Mouse (Mus musculus): ENCODE results near the gene Acp5.

The Acp5 gene

DNA sequence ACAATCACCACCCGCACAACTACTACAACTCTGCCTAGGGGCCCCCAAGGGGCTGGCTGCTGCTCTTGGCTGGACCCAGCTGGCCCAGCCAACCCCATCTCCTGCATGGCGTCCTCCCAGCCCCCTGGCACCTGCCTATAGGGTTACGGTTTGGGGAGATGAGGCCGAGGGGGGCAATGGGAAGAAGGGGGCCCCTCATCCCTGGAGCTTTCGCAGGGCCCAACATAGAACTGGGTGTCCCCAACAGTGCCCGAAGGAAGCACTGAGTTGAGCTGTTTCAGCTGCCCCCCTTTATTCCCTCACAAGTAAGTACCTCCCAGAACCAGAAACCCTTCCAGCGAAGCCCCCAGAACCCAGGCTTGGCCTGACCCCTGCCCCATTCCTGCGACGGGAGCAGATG lies 27.3 kb downstream of the Acp5 start:
- DNase-seq (ENCODE audit: inconsistent age in 2 of 2, low spot score in 1 of 2) = no peak

DNA sequence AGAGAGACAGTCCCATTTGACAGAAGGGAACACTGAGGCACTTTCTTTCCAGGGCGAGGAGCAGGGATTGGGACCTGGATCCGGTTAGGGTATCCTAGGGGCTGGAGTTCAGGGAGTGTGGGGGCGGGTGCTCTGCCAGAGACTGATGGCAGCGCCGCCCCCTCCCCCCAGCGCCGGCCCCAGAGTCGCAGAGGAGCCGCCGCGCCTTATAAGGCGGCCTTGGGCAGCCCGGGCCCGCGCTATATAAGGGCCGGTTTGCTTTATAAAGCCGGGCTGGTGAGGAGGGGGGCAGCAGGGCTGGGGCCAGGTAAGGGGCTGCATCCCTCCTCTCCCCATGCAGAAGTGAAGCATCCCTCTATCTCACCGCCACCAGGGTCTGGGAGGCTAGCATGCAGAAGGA lies 35.6 kb downstream of the Acp5 start:
- no peak for DNase-seq (ENCODE audit: inconsistent age in 2 of 2, low spot score in 1 of 2)

DNA sequence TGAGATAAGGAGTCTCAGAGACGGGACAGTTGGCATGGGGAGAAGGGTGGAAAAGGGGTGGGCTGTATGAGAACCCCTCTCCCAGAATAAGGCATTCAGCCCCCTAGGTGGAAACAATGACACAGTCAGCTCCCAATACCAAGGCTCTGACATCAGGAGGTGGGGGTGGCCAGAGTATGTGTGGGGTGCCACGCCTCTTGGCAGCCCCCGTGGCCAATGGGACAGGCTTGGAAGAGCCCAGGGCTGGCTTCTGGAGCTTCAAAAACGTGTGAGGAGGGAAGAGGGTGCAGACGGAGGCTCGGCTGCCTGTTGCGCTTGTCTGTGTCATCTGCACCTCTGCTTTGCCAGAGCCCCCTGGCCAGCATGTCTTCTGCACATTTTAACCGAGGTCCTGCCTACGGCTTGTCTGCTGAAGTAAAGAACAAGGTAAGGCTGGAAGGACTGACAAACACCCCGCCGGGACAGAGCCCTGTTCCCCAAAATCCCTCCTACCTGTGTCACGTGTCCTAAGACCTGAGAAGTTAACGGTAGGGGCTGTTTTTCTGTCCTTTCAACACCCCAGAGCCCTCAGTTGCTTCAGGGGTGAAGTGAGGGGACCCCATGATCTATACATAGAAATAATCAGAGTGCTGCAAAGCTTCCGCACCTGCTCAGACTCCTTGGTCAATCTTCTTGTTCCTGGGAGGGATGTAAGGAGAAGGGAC lies 36.4 kb downstream of the Acp5 start, which contains the start of gene Cnn1:
Gene Cnn1 (plus strand): TSS at position 224 of the 704 bp plus-strand sequence.
- peak in 1 of 2 experiments; percentile 43 for DNase-seq (ENCODE audit: inconsistent age in 2 of 2, low spot score in 1 of 2)

DNA sequence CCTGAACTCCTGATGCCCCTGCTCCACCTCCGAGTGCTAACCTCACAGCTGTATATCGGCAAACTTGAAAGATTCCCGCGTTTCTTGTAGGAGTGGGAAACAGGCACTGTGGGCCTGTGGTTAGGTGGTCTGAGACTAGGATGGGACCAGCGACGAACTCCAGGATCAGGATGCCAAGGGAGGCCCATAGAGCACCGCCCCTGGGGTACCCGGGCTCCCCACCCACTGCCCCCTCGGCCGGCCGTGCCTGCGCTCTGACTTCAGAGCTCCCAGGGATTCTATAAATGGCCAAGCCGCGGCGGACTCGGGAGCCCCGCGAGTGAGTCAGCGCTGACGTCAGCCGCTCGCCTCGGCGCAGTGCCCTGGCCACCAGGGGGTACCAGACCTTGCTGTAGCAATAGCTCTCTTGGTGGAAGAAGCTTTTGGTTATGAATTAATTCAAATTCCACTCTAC lies 39.6 kb downstream of the Acp5 start:
- DNase-seq (ENCODE audit: inconsistent age in 2 of 2, low spot score in 1 of 2) = peak; percentile 89 to 96

DNA sequence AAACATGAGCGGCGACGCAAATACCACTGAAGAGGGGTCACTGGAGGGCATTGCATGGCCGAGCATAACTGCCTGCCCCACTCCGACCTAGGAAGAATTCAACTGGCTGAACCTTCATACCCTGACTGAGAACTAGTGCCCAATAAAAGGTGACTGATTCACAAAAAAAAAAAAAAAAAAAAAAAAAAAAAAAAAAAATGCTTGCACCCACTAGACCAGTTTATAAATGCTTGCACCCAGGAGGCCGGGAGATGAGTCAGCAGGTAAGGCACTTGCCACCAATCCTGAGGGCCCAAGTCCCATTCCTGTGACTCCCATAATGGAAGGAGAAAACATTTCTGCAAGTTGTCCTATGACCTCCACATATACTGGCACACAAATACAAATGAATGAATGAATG lies 42.8 kb downstream of the Acp5 start:
- no peak for DNase-seq (ENCODE audit: inconsistent age in 2 of 2, low spot score in 1 of 2)

DNA sequence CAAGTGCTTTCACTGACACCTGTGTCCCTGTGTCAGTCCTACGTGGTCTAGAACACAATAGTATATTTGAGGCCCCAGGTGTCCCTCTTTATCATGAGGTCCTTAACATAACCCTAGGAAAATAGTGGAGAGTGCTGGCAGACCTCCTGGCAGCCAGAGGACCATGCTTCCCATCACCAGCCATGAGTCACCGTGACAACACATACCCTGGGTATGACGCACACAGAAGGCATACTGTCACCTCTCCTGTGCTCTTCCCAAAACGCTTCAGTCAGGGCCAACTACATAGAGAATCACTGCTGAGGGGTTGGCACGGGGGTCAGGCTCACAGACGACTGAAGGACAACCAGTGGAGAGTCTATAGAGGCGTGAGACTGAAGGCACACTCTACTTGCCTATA lies 45.5 kb downstream of the Acp5 start:
- peak; percentile 74 to 81 for DNase-seq (ENCODE audit: inconsistent age in 2 of 2, low spot score in 1 of 2)

DNA sequence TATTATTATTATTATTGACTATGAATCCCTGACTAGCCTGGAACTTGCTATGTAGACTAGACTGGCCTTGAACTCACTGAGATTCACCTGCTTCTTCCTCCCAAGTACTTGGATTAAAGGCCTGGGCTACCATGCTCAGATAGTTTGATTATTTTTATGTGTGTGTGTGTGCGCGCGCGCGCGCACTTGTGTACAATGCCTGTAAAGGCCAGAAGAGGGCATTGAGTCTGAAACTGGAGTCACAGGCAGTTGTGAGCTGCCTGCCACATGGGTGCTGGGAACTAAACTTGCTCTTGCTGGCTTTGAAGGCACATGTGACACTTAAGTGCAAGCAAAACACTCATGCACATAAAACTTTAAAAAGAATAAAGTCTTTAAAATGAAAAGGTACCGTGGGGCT lies 46.2 kb downstream of the Acp5 start:
- no peak for DNase-seq (ENCODE audit: inconsistent age in 2 of 2, low spot score in 1 of 2)

DNA sequence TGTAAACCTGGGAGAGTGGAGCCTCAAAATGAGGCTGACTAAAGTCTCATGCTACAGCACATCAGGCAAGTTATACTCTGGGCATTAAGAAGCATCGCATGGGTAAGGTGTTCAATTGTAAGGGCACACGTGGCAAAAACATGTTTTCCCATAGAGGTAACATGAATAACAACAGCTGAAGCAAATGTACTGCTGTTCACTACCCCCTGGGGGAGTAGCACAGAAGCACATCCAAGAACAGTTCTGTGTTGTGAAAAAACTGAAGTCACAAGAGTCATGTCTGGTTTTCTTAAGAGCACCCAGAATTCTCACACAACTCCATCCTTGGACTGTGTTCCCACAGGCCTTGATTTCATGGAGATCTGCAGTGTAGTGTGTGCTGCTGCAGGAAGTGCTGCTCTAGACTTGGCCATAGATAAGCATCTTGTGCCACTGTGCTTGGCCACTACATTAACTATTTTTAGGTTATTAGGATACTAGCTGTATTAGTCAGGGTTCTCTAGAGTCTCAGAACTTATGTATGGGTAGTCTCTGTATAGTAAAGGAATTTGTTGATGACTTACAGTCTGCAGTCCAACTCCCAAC lies 48.4 kb downstream of the Acp5 start:
- no peak for DNase-seq (ENCODE audit: inconsistent age in 2 of 2, low spot score in 1 of 2)

DNA sequence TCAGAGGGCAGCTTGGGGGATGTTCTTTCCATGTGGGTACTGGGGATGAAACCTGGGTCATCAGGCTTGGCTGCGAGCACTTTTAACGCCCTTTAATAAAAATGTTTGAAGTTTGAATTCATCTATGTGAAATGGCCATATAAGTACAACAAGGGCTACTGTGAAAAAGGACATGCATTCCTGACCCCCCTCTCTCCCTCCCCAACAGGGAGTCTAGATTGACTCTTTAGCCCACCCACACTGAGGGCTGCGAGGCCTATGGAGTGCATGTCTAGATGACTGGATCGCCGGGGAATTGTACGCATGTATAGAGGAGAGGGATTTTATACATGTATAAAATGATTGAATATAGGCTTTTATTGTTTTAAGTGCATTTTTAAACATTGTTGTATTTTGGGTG lies 49.5 kb downstream of the Acp5 start:
- no peak for DNase-seq (ENCODE audit: inconsistent age in 2 of 2, low spot score in 1 of 2)

DNA sequence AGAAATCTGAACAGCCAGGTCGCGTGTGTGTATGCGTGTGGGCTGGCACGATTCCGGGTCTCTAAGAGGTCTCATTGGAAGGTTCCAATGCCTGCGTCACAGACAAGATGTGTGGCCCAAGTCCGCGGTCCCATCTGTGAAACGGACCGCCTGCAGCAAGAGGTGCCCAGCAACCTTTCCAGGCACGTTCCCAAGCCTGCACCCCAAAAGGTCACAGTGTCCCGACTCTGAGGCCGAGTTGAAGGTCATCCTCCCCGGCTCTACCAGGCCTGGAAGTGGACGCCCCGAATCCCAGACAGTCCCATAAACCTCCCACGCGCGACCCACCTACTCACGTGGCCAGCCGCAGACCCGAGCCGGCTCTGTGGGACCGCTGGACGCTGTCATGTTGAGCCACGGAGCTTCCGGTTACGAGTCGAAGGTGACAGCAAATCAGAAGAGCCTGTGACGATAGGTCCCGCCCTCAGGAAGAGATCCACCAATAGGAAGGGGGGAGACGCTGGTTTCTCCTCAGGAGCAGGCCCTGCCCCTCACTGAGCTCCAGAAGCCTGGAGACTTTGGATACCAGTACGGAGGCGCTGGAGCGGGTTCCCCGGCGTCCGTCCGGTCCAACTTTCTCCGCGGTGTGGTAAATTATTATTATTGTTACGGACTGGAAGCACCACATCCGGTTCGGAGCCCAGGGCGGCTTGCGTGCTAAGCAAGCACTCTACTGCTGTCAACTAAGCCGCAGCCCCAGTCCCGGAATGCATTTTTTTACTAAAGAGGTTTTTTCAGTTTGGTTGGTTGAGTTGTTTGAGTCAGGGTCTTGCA lies 50.3 kb downstream of the Acp5 start, which contains the start of gene Ecsit:
Gene Ecsit (minus strand): TSS at position 417 of the 813 bp plus-strand sequence.
- DNase-seq (ENCODE audit: inconsistent age in 2 of 2, low spot score in 1 of 2) = peak; percentile 95 to 98

DNA sequence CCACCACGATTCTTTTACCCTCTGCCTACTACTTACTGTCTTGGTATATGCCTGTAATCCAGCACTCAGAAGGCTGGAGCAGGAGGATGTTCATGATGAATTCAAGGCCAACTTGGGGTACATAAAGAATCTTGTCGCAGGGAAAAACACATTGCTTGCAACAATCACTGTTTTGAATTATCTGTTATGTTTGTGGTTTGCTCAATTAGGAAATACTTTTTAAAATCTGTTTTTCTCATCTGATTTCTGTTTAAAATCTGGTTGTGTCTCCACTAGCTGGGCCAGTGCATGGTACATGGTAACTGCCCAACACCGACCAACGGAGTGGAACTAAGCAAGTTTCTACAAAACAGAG lies 50.9 kb downstream of the Acp5 start:
- DNase-seq (ENCODE audit: inconsistent age in 2 of 2, low spot score in 1 of 2) = no peak

Data from adrenal gland, adult (tissue).